Mouse (Mus musculus) stomach, embryonic 16.5 days (tissue): ENCODE measurements around the gene Gpc6. TPM values are rescaled to one million over a fixed set of nuclear protein-coding genes. Genes with fewer than 3 reads are reported as not detected.

Source experiments
- ATAC-seq: fragments of 200-750 bp; cut with Nextera tagmentation; 2 replicates; pipeline ENCODE4 v1.8.0; 2017; ENCODE audit warnings: moderate number of reproducible peaks, moderate TSS enrichment; ENCODE audit not compliant: insufficient read depth, low FRiP score
- H3K27ac ChIP-seq: fragments of 300-500 bp; sonication (generic); 2 replicates; pipeline ENCODE4 v1.5.1; 2014; ENCODE audit warnings: low read length
- H3K27me3 ChIP-seq: fragments of 300-500 bp; sonication (generic); 2 replicates; pipeline ENCODE4 v1.6.1; 2014; ENCODE audit warnings: low read length, control low read depth, mixed read lengths; ENCODE audit not compliant: control insufficient read depth, insufficient read depth
- H3K36me3 ChIP-seq: fragments of 300-500 bp; sonication (generic); 2 replicates; pipeline ENCODE4 v1.6.1; 2014; ENCODE audit warnings: low read length; ENCODE audit not compliant: control insufficient read depth, insufficient read depth
- H3K4me1 ChIP-seq: fragments of 300-500 bp; sonication (generic); 2 replicates; pipeline ENCODE4 v1.6.1; 2014; ENCODE audit warnings: low read length, control low read depth, mixed read lengths; ENCODE audit not compliant: control insufficient read depth, insufficient read depth
- H3K4me2 ChIP-seq: fragments of 300-500 bp; sonication (generic); 2 replicates; pipeline ENCODE4 v1.6.1; 2014; ENCODE audit warnings: low read depth, low read length, mixed read lengths
- H3K4me3 ChIP-seq: fragments of 300-500 bp; sonication (generic); replicated peaks from 2 replicates; pipeline ENCODE4 v1.5.1; 2014; ENCODE audit warnings: mild to moderate bottlenecking, low read length
- H3K9ac ChIP-seq: fragments of 300-500 bp; sonication (generic); 2 replicates; pipeline ENCODE4 v1.6.1; 2014; ENCODE audit warnings: low read length
- H3K9me3 ChIP-seq: fragments of 300-500 bp; sonication (generic); replicated peaks from 2 replicates; pipeline ENCODE4 v1.6.1; 2016; ENCODE audit warnings: low read length, control low read depth; ENCODE audit not compliant: control insufficient read depth
- WGBS: fragments of 180-500 bp; shearing (Covaris S2); extraction: QIAGEN DNeasy Blood & Tissue Kit; methylation state at CpG from one replicate; pipeline ENCODE4 v1.1.7; 2014; 5-methylcytosine and 5-hydroxymethylcytosine counted together
- polyA plus RNA-seq: library from polyadenylated mRNA; unstranded; fragments of >200 nt; fragmentation: Nextera tagmentation; extraction: Ambion mirVana; gene quantifications from 2 replicates; pipeline ENCODE4 v1.2.1, GENCODE M21; 2015

The Gpc6 gene
- polyA plus RNA-seq, 1 experiment from 2014 or later, result 46.7 TPM

- no peaks in the 10 kb centered on the region for H3K36me3 ChIP-seq
- H3K4me2 ChIP-seq, result no peak overlapping the region
- no peak overlapping the region for H3K9ac ChIP-seq
- H3K4me1 ChIP-seq, result no peaks in the 10 kb centered on the region
- H3K9me3 ChIP-seq, result no peaks in the 10 kb centered on the region
- no peak overlapping the region for H3K27ac ChIP-seq
- no peaks in the 10 kb centered on the region for H3K27me3 ChIP-seq
- ATAC-seq, result no peak
- 70% methylated on average over 10 of the region's 10 CpGs for WGBS
- no peak overlapping the region for H3K4me3 ChIP-seq
Measured at GRCm38 (mm10) chr14:116979714-116980382, 54.7 kb downstream of the Gpc6 start.

DNA sequence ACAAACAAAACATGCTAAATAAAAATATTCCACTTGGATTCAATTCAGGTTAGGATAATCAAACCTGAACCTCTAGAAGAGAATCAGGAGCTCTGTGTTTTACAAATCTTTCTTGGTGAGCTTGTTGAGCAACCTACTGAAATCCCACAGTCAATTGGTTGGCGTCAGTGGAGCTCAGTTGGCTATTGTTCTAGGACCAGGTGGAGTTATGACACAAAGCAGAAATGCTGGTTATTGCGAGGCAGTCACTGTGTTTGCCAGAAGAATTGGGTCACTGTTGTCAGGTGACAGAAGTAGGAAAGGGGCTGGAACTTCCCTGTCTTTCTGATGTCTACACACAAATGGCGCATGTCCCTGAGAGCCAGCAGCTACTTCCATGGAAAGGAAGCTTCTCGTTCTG lies 56.6 kb downstream of the Gpc6 start:
- Histone ChIP-seq H3K4me3 (no peak overlapping the region), H3K36me3 (no peaks in the 10 kb centered on the region)
- 79% methylated on average over 4 of the region's 4 CpGs for WGBS

GRCm38 (mm10) chr14:116987341-116987740 lies 62.2 kb downstream of the Gpc6 start:
- Histone ChIP-seq H3K4me2 (no peak overlapping the region), H3K9ac (no peak overlapping the region), H3K4me3 (no peak overlapping the region), H3K4me1 (no peaks in the 10 kb centered on the region), H3K27me3 (no peaks in the 10 kb centered on the region), H3K27ac (no peak overlapping the region), H3K36me3 (no peaks in the 10 kb centered on the region), H3K9me3 (no peaks in the 10 kb centered on the region)
- WGBS, result 77% methylated on average over 3 of the region's 3 CpGs
- no peak for ATAC-seq

More for the DNA sequence above, 56.6 kb downstream of the Gpc6 start:
- ATAC-seq, result no peak; the same call in 1 of the 2 replicates
- H3K27me3 ChIP-seq, result no peaks in the 10 kb centered on the region
- H3K27ac ChIP-seq, result no peak overlapping the region
- H3K4me2 ChIP-seq, result no peak overlapping the region
- H3K4me1 ChIP-seq, result no peaks in the 10 kb centered on the region
- no peaks in the 10 kb centered on the region for H3K9me3 ChIP-seq
- no peak overlapping the region for H3K9ac ChIP-seq

DNA sequence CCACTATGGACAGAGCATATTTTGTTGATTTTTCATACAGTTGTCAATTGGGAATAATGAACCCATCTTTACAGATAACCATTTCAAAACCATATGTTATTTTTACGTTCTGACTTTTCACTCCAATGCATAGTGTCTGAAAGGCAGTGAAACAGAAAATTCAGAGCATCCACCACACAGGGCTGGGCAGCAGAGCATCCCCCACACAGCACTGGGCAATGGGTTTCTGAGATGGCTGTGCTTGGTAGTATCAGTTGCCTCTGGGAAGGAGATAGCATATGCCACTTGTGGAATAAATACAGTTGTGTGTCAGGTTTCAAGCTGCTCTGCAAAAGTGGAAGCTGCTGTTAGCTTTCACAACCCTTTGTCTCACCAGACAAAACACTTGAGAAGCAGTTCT lies 75.3 kb downstream of the Gpc6 start:
- no peak overlapping the region for H3K27ac ChIP-seq
- no peaks in the 10 kb centered on the region for H3K36me3 ChIP-seq
- WGBS, result 75% methylated on average over 1 of the region's 1 CpGs
- H3K4me3 ChIP-seq, result no peak overlapping the region
- H3K4me1 ChIP-seq, result no peaks in the 10 kb centered on the region
- H3K27me3 ChIP-seq, result no peaks in the 10 kb centered on the region
- no peaks in the 10 kb centered on the region for H3K9me3 ChIP-seq
- no peak overlapping the region for H3K9ac ChIP-seq
- ATAC-seq, result no peak
- no peak overlapping the region for H3K4me2 ChIP-seq

- Histone ChIP-seq H3K36me3 (no peaks in the 10 kb centered on the region), H3K4me1 (no peaks in the 10 kb centered on the region), H3K27me3 (no peaks in the 10 kb centered on the region), H3K4me2 (no peak overlapping the region), H3K27ac (no peak overlapping the region), H3K9me3 (no peaks in the 10 kb centered on the region), H3K4me3 (no peak overlapping the region), H3K9ac (no peak overlapping the region)
- ATAC-seq, result no peak
- 69% methylated on average over 8 of the region's 8 CpGs for WGBS
Measured at GRCm38 (mm10) chr14:117002313-117002712, 77.2 kb downstream of the Gpc6 start.

DNA sequence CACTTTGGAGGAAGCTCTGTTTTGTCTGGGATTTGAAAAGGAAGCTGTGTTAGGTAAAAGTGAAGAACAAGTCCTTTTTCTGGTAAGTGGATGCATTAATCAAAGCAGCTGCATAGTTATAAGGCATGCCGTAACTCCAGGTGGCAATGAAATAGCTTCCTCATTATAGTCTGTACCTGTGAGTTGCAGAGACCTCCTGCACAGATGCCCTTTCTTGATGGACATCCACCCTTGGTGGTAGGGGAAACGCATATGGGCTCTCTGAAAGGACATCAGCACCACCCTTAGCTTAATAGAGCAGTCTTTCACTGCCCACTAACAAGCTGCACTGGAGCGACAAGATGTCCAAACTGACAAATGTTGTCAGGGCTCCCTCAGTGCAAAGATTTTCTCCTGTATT lies 83.7 kb downstream of the Gpc6 start:
- WGBS, result 85% methylated on average over 3 of the region's 3 CpGs
- Histone ChIP-seq H3K27me3 (no peaks in the 10 kb centered on the region), H3K9ac (no peak overlapping the region), H3K4me3 (no peak overlapping the region), H3K4me2 (no peak overlapping the region), H3K36me3 (no peaks in the 10 kb centered on the region), H3K4me1 (no peaks in the 10 kb centered on the region), H3K9me3 (no peaks in the 10 kb centered on the region), H3K27ac (no peak overlapping the region)
- ATAC-seq, result no peak

- no peak overlapping the region for H3K9ac ChIP-seq
- no peaks in the 10 kb centered on the region; the same call in 1 of the 2 replicates for H3K4me1 ChIP-seq
- H3K4me2 ChIP-seq, result no peak overlapping the region
- ATAC-seq, result no peak
- WGBS, result 42% methylated on average over 1 of the region's 1 CpGs
- no peaks in the 10 kb centered on the region for H3K36me3 ChIP-seq
- H3K9me3 ChIP-seq, result no peaks in the 10 kb centered on the region
- no peak overlapping the region for H3K27ac ChIP-seq
- H3K4me3 ChIP-seq, result no peak overlapping the region
- no peaks in the 10 kb centered on the region for H3K27me3 ChIP-seq
Measured at GRCm38 (mm10) chr14:117012969-117013368, 87.9 kb downstream of the Gpc6 start.

- ATAC-seq, result no peak
- Histone ChIP-seq H3K4me2 (no peak overlapping the region), H3K4me3 (no peak overlapping the region), H3K27me3 (no peaks in the 10 kb centered on the region), H3K9ac (no peak overlapping the region), H3K36me3 (no peaks in the 10 kb centered on the region), H3K27ac (no peak overlapping the region), H3K9me3 (no peaks in the 10 kb centered on the region), H3K4me1 (no peaks in the 10 kb centered on the region; the same call in 1 of the 2 replicates)
- 59% methylated on average over 3 of the region's 3 CpGs for WGBS
Measured at GRCm38 (mm10) chr14:117013554-117014117, 88.5 kb downstream of the Gpc6 start.

GRCm38 (mm10) chr14:117015333-117015922 lies 90.3 kb downstream of the Gpc6 start:
- Histone ChIP-seq H3K9me3 (no peaks in the 10 kb centered on the region), H3K27ac (no peak overlapping the region), H3K4me3 (no peak overlapping the region), H3K4me2 (no peak overlapping the region), H3K36me3 (no peaks in the 10 kb centered on the region), H3K9ac (no peak overlapping the region), H3K27me3 (no peaks in the 10 kb centered on the region), H3K4me1 (no peaks in the 10 kb centered on the region; the same call in 1 of the 2 replicates)
- no peak for ATAC-seq
- WGBS, result 50% methylated on average over 4 of the region's 4 CpGs
